Mouse (Mus musculus) hindbrain, embryonic 10.5 days (tissue): ENCODE results near the gene Gm20806. TPM values are rescaled to one million over a fixed set of nuclear protein-coding genes. Genes with fewer than 3 reads are reported as not detected.
"Not testable (repeated sequence)": the region's sequence is repeated elsewhere in the genome, so short reads cannot be mapped to it uniquely, and the experiment has no call there.

Experiments used
- DNase-seq: peaks from one replicate; pipeline ENCODE4 v3.0.0-alpha.2; 2017; ENCODE audit warnings: low spot score
- H3K27ac ChIP-seq: fragments of 300-500 bp; sonication (generic); 2 replicates; pipeline ENCODE4 v1.5.1; 2016; ENCODE audit warnings: mild to moderate bottlenecking, moderate library complexity
- H3K27me3 ChIP-seq: fragments of 300-500 bp; sonication (generic); 2 replicates; pipeline ENCODE4 v1.6.1; 2016; ENCODE audit warnings: mild to moderate bottlenecking; ENCODE audit not compliant: poor library complexity, insufficient read depth, severe bottlenecking
- H3K36me3 ChIP-seq: fragments of 300-500 bp; sonication (generic); 2 replicates; pipeline ENCODE4 v1.6.1; 2016; ENCODE audit warnings: mild to moderate bottlenecking, moderate library complexity
- H3K4me1 ChIP-seq: fragments of 300-500 bp; sonication (generic); replicated peaks from 2 replicates; pipeline ENCODE4 v1.6.1; 2016; ENCODE audit warnings: mild to moderate bottlenecking
- H3K4me3 ChIP-seq: fragments of 300-500 bp; sonication (generic); 2 replicates; pipeline ENCODE4 v1.5.1; 2016; ENCODE audit warnings: mild to moderate bottlenecking, moderate library complexity
- H3K9me3 ChIP-seq: fragments of 300-500 bp; sonication (generic); 2 replicates; pipeline ENCODE4 v1.6.1; 2016; ENCODE audit warnings: mild to moderate bottlenecking, moderate library complexity
- WGBS: fragments of 180-500 bp; shearing (Covaris S2); methylation state at CpG from one replicate; pipeline ENCODE4 v1.1.7; 2016; 5-methylcytosine and 5-hydroxymethylcytosine counted together
- polyA plus RNA-seq: library from polyadenylated mRNA; unstranded; fragments of >200 nt; fragmentation: Nextera tagmentation; extraction: Ambion mirVana; gene quantifications from 2 replicates; pipeline ENCODE4 v1.2.1, GENCODE M21; 2016

The Gm20806 gene
- not detected in 2 replicates for polyA plus RNA-seq

- not testable (repeated sequence) for H3K4me3 ChIP-seq, H3K36me3 ChIP-seq, H3K27ac ChIP-seq, H3K9me3 ChIP-seq, H3K4me1 ChIP-seq, H3K27me3 ChIP-seq, DNase-seq
- no CpG with 5 or more reads among the region's 4 CpGs for WGBS
Measured at GRCm38 (mm10) chrY:78837956-78838355, at the start of gene Gm20806. Gm20806 (minus strand) TSS chrY:78838056.
